Mouse (Mus musculus) layer of hippocampus, postnatal 36 days (tissue): ENCODE measurements around the gene Gstt2. TPM values are rescaled to one million over a fixed set of nuclear protein-coding genes. Genes with fewer than 3 reads are reported as not detected.

ENCODE experiments used
- DNase-seq, 2 experiments: peaks; one replicate each; pipeline ENCODE4 v3.0.0; 2022
- total RNA-seq, 2 experiments: library from RNA; stranded (reverse); gene quantifications; 2 replicates each; pipeline ENCODE4 v1.2.3; 2021

Gene Gstt2
- 1 to 10 TPM; 2.5 to 3.4 TPM for total RNA-seq

GRCm38 (mm10) chr10:75837248-75837759 is at the start of gene Gstt2:
Gene Gstt2, minus strand, starts transcription at chr10:75837424.
- peak; percentile 89 to 92 for DNase-seq

GRCm38 (mm10) chr10:75884742-75885141 is 47.5 kb upstream of the Gstt2 start:
- DNase-seq: no peak

DNA sequence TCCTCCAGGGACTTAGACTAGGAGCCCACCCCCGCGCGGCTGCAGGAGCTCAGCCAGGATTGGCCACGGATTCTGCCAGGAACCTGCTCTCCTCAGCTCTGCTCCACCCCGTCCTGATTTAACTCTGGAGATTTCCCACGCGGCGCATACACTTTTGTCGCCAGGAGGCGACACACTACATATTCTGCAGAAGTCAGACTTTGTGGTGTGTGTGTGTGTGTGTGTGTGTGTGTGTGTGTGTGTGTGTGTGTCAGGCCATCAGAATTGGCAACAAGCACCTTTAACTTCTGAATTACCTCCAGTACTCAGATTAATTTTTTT is 46.0 kb upstream of the Gstt2 start:
- peak; percentile 62 to 74 for DNase-seq

GRCm38 (mm10) chr10:75882433-75883231 is 45.4 kb upstream of the Gstt2 start:
- DNase-seq: no peak

GRCm38 (mm10) chr10:75881578-75882432 is 44.6 kb upstream of the Gstt2 start:
- no peak for DNase-seq

DNA sequence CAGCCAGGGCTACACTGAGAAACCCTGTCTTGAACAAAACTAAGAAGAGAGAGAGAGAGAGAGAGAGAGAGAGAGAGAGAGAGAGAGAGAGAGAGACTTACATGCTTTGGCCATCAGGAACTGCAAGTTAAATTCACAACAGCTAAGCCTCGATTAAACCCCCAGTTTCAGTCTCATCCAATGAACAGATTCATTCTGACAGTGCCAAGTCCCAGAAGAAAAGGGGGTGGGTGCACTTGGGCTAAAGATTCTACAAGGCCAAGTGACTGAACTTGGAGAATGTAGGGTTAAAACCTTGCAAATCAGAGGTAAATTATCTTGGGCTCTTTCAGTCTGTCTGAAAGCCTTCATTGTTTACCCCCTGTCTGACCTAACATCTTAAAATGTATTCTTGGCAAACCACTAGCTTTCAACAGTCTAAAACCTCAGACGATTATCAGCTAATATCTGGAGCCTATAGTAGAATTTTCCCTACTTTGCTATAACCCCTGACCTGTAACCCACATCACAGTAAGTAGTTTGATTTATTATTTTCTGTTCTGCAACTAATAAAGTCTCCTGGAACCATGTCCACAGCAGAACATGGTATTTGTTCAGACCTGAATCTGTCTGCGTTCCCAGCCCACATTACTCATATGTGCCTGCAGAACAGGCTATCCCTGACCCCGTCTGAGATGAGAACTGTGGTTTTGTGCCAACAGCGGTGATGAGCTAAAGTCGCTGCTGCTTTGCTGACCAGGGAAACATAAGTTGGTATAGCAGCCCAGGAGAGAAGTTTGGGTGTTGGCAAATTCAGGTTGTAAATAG is 43.8 kb upstream of the Gstt2 start:
- no peak for DNase-seq

DNA sequence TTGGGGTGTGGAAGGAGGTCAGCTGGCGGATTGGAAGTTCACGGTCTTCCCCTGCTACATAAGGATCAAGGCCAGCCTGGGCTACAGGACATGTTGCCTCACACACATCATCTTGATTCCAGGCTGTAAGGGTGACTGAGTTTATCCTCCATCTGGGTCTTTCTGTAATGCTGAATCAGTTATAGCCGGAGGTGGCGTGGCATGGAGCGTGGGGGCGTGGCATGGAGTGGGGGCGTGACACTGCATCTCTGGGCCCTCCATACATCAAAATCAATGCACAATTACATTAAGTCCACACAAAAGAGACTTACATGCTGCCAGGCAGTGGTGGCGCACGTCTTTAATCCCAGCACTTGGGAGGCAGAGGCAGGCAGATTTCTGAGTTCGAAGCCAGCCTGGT is 43.1 kb upstream of the Gstt2 start:
- no peak for DNase-seq

- no peak for DNase-seq
Measured at GRCm38 (mm10) chr10:75878836-75879235, 41.6 kb upstream of the Gstt2 start.

GRCm38 (mm10) chr10:75873543-75874170 is 36.4 kb upstream of the Gstt2 start:
- DNase-seq: no peak

- peak; percentile 66 to 76 for DNase-seq
Measured at GRCm38 (mm10) chr10:75872915-75873542, 35.8 kb upstream of the Gstt2 start.

DNA sequence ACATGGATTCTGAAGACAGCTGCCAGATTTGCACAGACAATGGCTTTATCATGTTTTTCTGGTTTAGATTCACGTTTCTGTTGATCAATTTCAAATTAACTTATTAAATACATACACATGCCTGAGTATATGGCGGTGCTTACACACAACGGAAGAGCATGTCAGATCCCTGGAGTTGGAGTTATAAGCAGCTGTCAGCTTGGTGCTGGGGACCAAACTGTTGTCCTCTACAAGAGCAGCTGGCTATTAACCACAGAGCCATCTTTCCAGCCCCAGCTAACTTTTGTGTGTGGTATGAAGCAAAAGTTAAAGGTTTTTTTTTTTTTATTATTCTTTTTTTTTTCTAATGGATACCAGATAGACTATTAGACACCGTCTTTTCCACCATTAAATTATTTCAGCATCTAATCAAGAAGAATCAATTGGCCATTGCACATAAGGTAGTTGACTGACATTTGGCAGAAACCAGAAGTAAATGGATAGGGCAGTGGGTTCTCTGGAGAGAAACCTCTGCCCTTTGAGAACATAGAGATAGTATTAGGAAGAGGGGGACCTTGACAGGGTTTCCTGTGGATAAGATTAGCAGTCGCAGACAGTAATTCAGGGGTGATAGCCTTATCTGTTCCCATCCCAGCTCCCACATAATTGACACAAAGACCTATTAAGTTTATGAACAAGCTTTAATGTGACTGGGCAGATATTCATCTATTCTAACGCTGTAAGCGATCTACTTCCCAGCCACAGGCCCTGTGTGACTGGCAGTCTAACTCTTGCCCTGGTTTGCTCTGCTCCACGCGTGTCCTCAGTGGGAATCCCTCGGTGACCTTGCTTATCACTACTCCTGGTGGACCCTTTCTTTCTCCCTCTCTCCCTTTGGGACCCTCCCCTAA is 35.0 kb upstream of the Gstt2 start:
- DNase-seq: no peak

GRCm38 (mm10) chr10:75861587-75861986 is 24.4 kb upstream of the Gstt2 start:
- DNase-seq: no peak

GRCm38 (mm10) chr10:75860746-75861145 is 23.5 kb upstream of the Gstt2 start:
- no peak for DNase-seq

GRCm38 (mm10) chr10:75859786-75860470 is 22.7 kb upstream of the Gstt2 start, which contains the start of gene Mif:
Gene Mif, minus strand, starts transcription at chr10:75860240.
- DNase-seq: peak; percentile 83 to 85

DNA sequence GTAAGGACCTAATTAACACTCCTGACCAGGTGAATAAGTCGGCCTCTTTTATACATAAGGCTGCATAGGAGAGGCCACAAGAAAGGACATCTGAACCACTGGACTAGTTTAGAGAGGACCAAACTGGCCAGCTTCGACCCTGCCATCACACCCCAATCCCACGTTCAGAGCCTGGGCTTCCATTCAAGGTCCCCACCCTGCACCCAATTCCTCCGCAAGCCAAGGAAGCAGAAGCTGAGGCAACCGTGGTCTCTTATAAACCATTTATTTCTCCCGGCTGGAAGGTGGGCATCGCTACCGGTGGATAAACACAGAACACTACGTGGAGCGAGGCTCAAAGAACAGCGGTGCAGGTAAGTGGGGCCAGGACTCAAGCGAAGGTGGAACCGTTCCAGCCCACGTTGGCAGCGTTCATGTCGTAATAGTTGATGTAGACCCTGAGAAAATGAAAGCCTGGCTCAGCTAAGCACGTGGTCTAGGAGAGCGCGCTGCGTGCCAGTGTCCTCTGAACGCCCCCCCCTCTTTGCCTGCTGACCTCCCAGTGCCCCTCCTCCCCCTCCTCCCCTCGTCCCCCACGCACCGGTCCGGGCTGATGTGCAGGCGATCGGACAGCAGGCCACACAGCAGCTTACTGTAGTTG is 22.0 kb upstream of the Gstt2 start:
- DNase-seq: no peak

- no peak for DNase-seq
Measured at GRCm38 (mm10) chr10:75857598-75857997, 20.4 kb upstream of the Gstt2 start.

DNA sequence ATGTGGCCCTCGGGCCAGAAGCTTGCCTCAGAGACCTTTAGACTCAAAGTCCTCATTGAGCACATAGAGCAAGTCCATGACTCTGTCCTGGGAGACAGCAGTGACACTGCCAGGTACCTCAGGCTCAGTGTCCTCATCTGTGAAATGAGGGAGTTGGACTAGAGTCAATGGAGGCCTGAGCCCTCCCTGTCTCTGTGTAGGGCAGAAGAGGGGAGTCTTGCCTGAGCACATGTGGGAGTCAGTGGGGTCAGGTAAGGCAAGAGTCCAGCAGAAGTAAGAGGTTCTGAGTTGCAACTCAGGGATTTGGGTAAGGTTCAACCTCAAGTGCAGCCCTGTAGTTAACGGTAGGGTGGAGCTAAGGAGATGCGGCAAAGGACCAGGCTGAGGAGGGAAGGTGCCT is 19.8 kb upstream of the Gstt2 start:
- no peak for DNase-seq

DNA sequence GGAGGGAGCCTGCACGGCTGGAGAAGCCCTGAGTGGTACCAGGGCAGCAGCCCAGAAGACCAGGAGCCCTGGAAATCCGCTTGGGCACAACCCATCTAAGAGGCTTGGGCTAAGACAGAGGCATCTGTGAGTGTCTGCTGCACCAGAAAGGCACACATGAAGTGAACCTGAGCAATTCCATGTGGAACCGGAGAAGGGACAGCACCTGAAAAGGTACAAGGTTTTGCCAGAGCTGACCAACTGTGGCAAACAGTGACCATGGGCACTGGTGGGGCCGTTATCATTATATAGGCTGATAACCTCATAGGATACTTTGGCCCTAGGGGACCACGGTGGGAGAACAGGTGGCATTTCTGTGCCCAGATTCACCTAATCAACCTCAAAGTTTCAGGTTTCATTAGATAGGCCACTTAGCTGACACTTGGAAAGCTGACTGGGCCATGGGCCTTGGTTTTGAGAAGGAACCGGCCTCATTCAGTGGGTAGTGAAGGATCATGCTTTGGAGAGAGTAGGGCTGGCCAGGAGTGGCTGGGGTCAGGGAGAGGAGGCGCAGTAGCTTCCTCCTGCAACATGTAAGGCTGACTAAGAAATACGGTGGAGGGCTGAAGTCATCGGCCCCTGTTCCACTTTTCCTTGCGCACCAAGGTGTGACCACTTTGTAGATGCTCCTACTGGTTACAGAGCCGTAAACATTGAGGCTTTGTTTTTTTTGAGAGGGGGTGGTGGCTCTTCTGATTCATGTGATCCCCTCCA is 19.1 kb upstream of the Gstt2 start:
- no peak for DNase-seq
